Mouse (Mus musculus): ENCODE results near the gene Gcnt4.
A peak's percentile ranks its signal among the peaks of the same experiment; 100 is the strongest.
"Not testable (repeated sequence)": the region's sequence is repeated elsewhere in the genome, so short reads cannot be mapped to it uniquely, and the experiment has no call there.

Gcnt4 gene

DNA sequence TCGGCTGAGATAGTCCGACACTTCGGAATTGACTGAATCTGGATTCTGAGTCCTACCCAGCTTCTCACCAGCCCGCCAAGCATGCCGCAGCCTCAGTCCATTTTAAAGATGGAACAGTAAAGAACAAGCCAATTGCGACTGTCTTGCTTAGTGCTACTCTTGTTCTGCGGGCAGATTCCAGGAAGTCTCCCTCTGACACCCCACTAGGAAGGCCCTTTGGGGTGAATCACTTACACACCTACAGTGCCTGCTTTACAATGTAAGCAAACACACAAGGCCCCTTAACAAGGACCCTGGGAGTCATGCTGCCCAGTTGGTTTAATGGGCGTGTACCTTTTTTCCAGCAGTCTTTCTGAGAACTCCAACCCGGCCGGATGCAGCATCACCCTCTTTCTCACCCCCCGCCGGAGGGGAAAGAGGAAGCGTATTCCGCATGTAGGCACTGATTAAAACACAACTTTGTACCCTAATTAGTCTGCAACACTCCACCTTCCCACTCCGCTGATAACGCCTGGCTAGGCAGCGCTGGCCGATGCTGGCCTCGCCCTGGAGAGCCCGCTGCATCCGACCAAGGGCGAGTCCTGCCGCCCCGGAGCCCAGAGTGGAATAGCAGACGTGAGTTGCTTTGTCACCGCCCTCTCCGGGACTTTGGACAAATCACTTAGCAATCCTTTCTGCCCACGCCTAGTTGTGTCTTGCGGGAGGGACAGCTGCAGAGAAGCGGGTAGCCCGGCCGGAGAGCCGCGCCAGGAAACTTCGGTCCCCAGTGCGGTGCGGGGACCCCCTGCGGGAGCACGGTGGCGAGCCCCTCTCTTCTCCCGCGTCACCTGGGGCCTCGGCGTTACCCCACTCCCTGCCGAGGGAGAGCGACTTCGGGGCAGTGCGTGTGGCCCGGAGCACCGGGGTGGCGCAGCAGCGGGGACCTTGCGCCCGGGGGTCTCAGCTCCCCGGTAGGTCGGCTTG is at the start of gene Gcnt4:
Gcnt4 (plus strand) TSS at position 691 of the 963 bp plus-strand sequence.
- DNase-seq = peak; percentile 19

GRCm38 (mm10) chr13:96878220-96879057 is 46.0 kb upstream of the Gcnt4 start:
- DNase-seq = no peak

- no peak for DNase-seq
These were observed 40.0 kb upstream of the Gcnt4 start for GRCm38 (mm10) chr13:96884534-96884933.

DNA sequence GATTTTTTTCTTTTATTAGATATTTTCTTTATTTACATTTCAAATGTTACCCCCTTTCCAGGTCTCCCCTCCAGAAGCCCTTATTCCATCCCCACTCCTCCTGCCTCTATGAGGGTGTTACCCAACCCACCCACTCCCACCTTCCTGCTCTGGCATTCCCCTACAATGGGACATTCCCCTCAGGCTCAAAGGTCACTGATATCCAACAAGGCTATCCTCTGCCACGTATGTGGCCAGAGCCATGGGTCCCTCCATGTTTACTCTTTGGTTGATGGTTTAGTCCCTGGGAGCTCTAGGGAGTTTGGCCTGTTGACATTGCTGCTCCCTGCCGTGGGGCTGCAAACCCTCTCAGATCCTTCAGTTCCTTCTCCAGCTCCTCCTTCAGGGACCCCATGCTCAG is 34.5 kb upstream of the Gcnt4 start:
- DNase-seq = no peak

- DNase-seq = no peak
These were observed 29.3 kb upstream of the Gcnt4 start for GRCm38 (mm10) chr13:96895144-96895543.

- DNase-seq = no peak
These were observed 17.8 kb upstream of the Gcnt4 start for GRCm38 (mm10) chr13:96906717-96907116.

- no peak for DNase-seq
These were observed 13.3 kb upstream of the Gcnt4 start for GRCm38 (mm10) chr13:96911202-96911601.

- not testable (repeated sequence) for DNase-seq
These were observed 1.4 kb upstream of the Gcnt4 start for GRCm38 (mm10) chr13:96923134-96923533.

- DNase-seq = peak; percentile 18
These were observed 676 bp downstream of the Gcnt4 start for GRCm38 (mm10) chr13:96924985-96925745.

- DNase-seq = no peak
These were observed 1.7 kb downstream of the Gcnt4 start for GRCm38 (mm10) chr13:96925991-96926725.

- no peak for DNase-seq
These were observed 3.3 kb downstream of the Gcnt4 start for GRCm38 (mm10) chr13:96927781-96928180.

DNA sequence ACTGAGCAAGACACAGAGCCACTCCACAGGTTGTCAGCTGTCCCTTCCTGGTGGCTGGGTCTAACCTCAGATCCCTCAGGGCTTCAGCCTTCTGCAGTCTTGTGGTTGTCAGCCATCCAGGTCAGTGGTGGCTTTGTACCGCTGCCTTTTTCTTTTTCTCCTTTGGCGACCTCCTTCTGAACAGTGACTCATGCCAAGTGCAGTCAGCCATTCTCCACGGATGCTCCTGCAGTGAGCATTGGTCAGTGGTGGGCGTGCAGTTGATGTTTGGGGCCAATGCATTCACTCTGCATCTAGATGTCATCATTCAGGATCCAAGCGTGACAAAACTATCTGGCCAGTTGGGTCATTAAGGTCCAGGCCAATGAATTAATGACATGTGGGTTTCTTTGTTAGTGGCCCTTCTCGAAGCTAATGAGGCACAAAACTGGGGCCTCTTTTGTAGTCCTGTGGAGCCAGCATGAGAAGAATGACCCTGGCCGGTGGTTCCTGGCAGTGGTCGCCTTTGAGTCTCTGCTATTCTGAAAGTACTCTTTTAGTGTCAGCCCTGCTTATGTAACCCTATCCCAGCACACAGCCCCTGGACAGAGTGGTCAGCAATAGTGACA is 4.0 kb downstream of the Gcnt4 start:
- no peak for DNase-seq

- DNase-seq = peak; percentile 29
These were observed 8.3 kb downstream of the Gcnt4 start for GRCm38 (mm10) chr13:96932745-96933144.

GRCm38 (mm10) chr13:96933367-96933766 is 8.9 kb downstream of the Gcnt4 start:
- peak; percentile 46 for DNase-seq

DNA sequence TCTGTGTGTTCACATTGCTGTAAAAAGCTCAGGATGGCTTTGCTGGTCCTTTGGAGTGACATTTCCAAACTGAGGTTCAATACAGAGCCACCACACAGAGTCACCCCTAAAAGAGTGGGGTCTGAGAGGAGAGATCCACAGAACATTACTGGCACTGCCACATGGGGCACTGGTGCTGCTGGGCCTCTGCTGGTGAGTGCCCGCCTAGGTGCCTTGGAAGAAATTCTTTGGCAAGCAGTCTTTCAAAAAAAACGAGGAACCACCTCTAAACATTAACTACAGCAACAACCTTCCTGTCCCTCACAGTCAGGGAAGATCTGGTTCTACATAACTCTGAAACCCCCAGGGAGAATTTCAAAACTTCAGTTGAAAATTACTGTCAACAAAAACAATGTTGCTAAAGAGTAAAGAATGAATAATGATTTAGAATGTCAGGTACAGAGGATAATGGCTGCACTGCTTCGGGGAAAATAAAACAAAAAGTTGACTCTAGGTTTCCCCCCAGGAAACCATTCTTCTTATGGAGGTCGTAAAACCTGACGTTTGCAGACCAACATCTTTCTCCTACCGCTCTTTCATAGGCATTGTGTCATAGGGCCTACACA is 11.8 kb downstream of the Gcnt4 start:
- DNase-seq = no peak

DNA sequence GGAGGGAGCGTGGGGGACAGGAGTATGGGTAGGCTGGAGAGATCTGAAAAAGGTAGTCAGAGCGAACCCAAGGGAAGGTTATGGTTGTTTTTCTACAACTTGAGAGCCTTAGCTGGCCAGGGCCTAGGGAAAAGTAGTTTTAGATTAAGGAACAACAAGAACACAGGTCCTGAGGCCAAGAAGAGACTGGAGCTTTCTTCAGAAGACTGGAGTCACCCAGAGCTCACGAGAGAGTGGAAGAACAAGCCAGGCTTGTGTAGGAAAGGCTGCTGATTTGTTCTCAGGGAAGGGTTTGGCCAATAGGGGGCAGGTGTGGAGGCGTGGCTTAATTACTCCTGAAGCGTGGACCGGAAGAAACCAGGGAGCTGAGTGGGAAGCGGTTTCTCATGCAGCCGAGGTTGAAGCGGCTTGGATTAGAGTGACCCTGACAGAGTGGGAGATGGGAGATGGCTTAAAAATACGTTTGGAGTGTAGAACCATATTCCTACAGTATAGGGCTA is 12.6 kb downstream of the Gcnt4 start:
- no peak for DNase-seq

DNA sequence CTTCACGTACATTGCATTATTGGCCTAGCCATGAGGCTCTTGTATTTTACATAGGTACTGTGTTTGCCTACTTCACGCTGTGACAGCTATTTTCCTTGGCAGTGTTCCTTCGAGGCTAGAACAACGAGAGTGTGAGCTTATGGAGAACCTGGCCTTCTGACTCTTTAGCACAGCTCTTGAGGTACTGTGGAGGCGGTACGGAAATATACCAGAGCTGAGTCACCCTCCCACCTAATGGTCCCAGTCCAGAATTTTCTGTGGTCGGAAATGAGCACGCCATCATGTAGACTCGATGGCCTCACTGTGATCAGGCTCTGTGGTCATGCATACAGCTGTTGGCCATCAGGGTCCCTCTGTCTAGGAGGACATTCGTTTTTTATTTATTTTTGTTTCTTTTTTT is 15.2 kb downstream of the Gcnt4 start:
- DNase-seq = no peak

DNA sequence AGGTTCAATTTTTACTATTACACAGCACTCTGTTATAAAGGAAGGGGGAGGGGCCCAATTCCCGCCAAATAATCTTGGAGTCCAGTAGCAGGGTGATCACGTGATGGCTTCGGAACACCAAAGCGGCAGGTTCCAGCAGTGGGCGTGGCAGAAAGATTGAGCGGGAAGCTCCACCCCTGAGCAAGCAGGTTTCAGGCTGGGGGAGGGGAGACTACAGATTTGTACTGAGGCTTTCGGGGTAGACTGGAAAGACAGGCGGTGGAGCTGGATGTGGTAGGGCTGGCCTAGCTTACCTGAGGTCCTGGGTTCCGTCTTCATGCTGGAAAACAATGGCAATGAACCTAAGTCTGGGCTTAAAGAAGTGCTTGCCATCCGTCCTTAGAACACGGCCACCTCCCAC is 17.0 kb downstream of the Gcnt4 start:
- not testable (repeated sequence) for DNase-seq

GRCm38 (mm10) chr13:96943571-96943970 is 19.1 kb downstream of the Gcnt4 start:
- DNase-seq = peak; percentile 68

GRCm38 (mm10) chr13:96945748-96946147 is 21.3 kb downstream of the Gcnt4 start:
- no peak for DNase-seq

DNA sequence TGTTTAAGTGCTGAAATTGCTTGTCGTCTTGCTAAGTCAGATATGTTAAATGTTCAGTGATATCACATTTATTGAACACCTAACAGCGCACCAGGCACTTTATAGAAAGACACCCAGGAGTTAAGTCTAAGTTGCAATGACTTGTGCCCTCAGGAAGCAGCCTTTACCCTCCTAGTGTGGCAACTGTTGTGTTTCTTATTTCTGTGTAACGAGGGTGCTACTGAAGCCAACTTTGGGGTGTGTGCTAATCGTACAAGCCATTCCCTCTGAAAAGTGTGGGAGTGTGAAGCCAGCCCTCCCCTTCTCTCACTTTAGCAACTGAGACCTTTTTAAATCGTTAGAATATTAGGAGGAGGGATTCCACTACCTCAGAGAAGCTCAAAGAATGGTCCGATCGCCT is 23.2 kb downstream of the Gcnt4 start:
- DNase-seq = no peak

All from right cerebral cortex, postnatal 4 days (tissue).